Mouse (Mus musculus): ENCODE results near the gene Ran. TPM values are rescaled to one million over a fixed set of nuclear protein-coding genes. Genes with fewer than 3 reads are reported as not detected.

Ran gene
- polyA plus RNA-seq, 1 experiment from 2014 or later: 437 TPM

DNA sequence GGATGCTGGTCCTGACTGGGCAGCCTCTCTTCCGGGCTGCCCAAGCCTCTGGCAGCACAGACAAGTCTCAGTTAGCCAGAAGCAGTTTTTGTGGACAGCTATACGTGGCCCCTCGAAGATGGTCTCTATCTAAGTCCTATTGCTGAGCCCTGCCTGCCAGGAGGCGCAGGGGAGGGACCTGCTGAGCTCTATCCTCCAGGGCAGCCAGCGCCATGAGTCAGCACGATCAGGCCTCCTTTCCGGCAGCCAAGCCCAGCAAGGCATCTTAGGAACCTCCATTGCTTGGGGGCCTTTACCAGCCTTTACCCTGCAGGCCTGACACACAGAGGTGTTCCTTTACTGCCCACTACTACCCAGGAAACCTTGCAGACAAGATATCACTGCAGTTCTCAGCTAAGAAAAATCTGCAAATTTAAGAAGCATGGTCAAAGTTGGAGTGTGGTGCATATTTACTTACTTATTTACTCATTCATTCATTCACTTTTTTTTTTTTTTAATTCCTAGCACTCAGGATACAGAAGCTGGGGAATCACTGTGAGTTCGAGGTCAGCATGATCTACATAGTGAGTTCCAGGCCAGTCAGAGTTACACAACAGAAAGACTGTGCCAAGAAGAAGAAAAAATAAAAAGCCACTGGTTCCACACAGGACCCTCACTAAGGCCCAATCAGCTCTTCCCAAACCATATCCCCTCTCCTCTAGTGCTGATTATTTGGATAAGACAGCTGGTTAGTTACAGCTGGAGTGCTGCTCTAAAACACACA lies 19.0 kb upstream of the Ran start:
- no peak overlapping the region for H3K4me2 ChIP-seq (replicated peaks)
- H3K4me1 ChIP-seq: peaks cover 25% of the 10 kb centered on the region; the same call in 1 of the 2 replicates
- no peaks in the 10 kb centered on the region for H3K9me3 ChIP-seq (replicated peaks)
- no peak overlapping the region for H3K4me3 ChIP-seq (replicated peaks)
- peaks cover 28% of the 10 kb centered on the region for H3K36me3 ChIP-seq
- no peak for ATAC-seq (ENCODE audit: insufficient number of reproducible peaks, low FRiP score, low TSS enrichment, low read depth)
- H3K27me3 ChIP-seq: no peaks in the 10 kb centered on the region
- no peak overlapping the region for H3K9ac ChIP-seq
- H3K27ac ChIP-seq (replicated peaks): no peak overlapping the region
- whole genome bisulfite sequencing: 41% methylated on average over 8 of the region's 8 CpGs

GRCm38 (mm10) chr5:129002571-129003011 lies 17.3 kb upstream of the Ran start:
- WGBS: 52% methylated on average over 14 of the region's 14 CpGs
- 0 out of 2 replicates have a peak, but pooled peaks have one; percentile 19 for ATAC-seq (ENCODE audit: insufficient number of reproducible peaks, low FRiP score, low TSS enrichment, low read depth)
- peaks cover 23% of the 10 kb centered on the region for H3K36me3 ChIP-seq
- H3K4me3 ChIP-seq (replicated peaks): no peak overlapping the region
- no peak overlapping the region for H3K9ac ChIP-seq
- peaks cover 35% of the 10 kb centered on the region for H3K4me1 ChIP-seq
- no peaks in the 10 kb centered on the region for H3K27me3 ChIP-seq
- peak overlapping the region; percentile 34; the same call in 1 of the 2 replicates for H3K27ac ChIP-seq (replicated peaks)
- no peak overlapping the region for H3K4me2 ChIP-seq (replicated peaks)
- H3K9me3 ChIP-seq (replicated peaks): no peaks in the 10 kb centered on the region

DNA sequence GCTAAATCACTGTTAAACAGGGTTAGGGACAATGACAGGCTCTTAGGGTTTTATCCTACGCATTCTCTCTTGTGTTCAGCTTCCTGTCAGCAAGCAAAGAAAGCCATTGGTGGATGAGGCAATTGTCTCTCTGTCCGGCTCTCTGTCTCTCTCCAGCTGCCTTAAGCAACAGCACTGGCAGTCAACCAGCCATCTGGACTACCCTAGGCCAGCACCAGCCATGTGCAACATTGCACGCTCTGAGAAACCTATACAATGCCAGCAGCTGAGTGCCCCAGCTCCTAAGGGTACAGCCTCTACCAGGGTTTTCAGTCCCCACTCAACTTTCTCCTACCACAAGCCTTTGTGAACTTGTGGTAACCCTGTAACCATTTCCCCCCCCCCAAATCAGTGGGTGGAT lies 14.5 kb upstream of the Ran start:
- Histone ChIP-seq H3K27me3 (no peaks in the 10 kb centered on the region), H3K36me3 (0 out of 2 replicates have a peak, but pooled peaks cover 5% of the 10 kb centered on the region), H3K27ac (replicated peaks) (no peak overlapping the region), H3K9me3 (replicated peaks) (no peaks in the 10 kb centered on the region), H3K4me2 (replicated peaks) (no peak overlapping the region), H3K4me1 (peaks cover 42% of the 10 kb centered on the region), H3K4me3 (replicated peaks) (no peak overlapping the region), H3K9ac (no peak overlapping the region)
- 80% methylated on average over 3 of the region's 3 CpGs for WGBS
- no peak for ATAC-seq (ENCODE audit: insufficient number of reproducible peaks, low FRiP score, low TSS enrichment, low read depth)

GRCm38 (mm10) chr5:129006031-129006788 lies 13.7 kb upstream of the Ran start:
- ATAC-seq (ENCODE audit: insufficient number of reproducible peaks, low FRiP score, low TSS enrichment, low read depth): no peak
- H3K36me3 ChIP-seq: 0 out of 2 replicates have a peak, but pooled peaks cover 5% of the 10 kb centered on the region
- H3K4me1 ChIP-seq: peaks cover 37% of the 10 kb centered on the region
- H3K4me2 ChIP-seq (replicated peaks): 0 out of 2 replicates have a peak overlapping the region, but pooled peaks have one; percentile 4
- H3K27ac ChIP-seq (replicated peaks): no peak overlapping the region
- WGBS: 79% methylated on average over 18 of the region's 18 CpGs
- H3K9me3 ChIP-seq (replicated peaks): no peaks in the 10 kb centered on the region
- H3K27me3 ChIP-seq: no peaks in the 10 kb centered on the region
- H3K4me3 ChIP-seq (replicated peaks): no peak overlapping the region
- no peak overlapping the region for H3K9ac ChIP-seq

DNA sequence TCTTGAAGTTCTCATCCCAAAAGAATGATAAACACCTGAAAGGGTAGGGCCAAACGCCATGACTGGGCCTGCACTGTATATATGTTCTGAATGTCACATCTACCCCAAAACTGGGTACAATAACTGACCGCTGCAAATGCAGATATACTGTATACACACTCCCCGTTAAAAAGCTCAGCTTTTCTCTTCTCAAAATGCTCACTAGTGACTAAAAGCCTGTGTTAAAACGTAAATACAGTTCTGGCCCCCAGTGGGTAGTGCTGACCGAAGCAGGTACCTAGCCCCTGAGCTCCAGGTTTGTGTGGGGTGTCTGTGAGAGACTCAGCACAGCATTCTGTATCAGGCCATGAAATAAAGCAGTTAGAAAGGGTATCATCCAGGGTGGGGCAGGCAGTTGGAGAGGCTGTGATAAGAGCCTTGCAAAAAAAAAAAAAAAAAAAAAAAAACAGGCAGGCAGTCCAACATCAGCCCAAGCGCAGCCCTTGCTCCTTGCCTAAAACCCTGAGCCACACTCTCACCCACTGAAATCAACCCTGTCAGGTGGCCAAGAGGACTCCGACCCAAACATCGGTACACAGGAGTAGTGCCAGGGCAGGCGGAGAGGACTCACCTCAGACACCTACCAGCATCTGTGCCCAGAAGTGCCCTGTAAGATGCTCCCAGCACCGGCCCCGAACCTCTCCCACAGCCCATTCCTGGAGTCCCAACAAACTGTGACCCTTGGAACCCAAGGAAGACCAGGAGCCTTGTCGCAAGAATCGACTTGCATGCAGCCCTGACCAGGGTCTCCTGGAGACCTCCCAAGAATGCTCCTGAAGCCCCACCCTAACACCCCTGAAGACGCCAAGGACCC lies 12.5 kb upstream of the Ran start:
- peaks cover 27% of the 10 kb centered on the region for H3K4me1 ChIP-seq
- H3K4me3 ChIP-seq (replicated peaks): peak overlapping the region; percentile 67
- no peak overlapping the region for H3K27ac ChIP-seq (replicated peaks)
- peak overlapping the region; percentile 71 for H3K4me2 ChIP-seq (replicated peaks)
- 55% methylated on average over 14 of the region's 14 CpGs for WGBS
- H3K27me3 ChIP-seq: no peaks in the 10 kb centered on the region
- 0 out of 2 replicates have a peak, but pooled peaks cover 5% of the 10 kb centered on the region for H3K36me3 ChIP-seq
- peak overlapping the region; percentile 59; the same call in 1 of the 2 replicates for H3K9ac ChIP-seq
- no peaks in the 10 kb centered on the region for H3K9me3 ChIP-seq (replicated peaks)
- no peak for ATAC-seq (ENCODE audit: insufficient number of reproducible peaks, low FRiP score, low TSS enrichment, low read depth)

GRCm38 (mm10) chr5:129008008-129008407 lies 11.9 kb upstream of the Ran start:
- peak; percentile 49; the same call in 1 of the 2 replicates for ATAC-seq (ENCODE audit: insufficient number of reproducible peaks, low FRiP score, low TSS enrichment, low read depth)
- Histone ChIP-seq H3K4me2 (replicated peaks) (peak overlapping the region; percentile 71), H3K4me1 (peaks cover 22% of the 10 kb centered on the region), H3K27ac (replicated peaks) (peak overlapping the region; percentile 24; the same call in 1 of the 2 replicates), H3K36me3 (0 out of 2 replicates have a peak, but pooled peaks cover 5% of the 10 kb centered on the region), H3K4me3 (replicated peaks) (peak overlapping the region; percentile 67), H3K9ac (peak overlapping the region; percentile 59), H3K9me3 (replicated peaks) (no peaks in the 10 kb centered on the region), H3K27me3 (no peaks in the 10 kb centered on the region)
- 2% methylated on average over 18 of the region's 18 CpGs for WGBS

DNA sequence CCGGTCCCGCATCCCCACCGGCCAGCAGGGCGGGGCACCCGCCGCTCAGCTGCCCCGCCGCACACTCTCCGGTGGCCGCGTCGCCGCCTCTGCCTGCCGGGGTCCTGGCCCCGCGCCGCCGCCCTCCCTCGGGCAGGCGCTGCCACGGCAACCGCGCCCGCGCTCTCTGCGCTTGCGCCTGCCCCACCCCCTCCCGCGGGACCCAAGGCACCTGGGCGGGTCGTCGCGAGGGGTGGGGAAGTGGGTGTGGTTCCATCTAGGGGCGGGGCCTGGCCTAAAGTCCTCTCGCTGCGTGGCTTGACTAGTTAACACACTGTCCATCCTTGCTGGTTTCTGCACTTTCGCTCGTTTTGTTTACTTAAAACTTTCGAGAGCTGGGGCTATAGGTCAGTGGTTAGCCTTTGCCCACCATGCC lies 11.4 kb upstream of the Ran start, which contains the start of gene Stx2:
Gene Stx2 (minus strand): TSS at position 163 of the 415 bp plus-strand sequence.
- peaks cover 22% of the 10 kb centered on the region for H3K4me1 ChIP-seq
- under 1% methylated on average over 39 of the region's 39 CpGs for WGBS
- H3K9ac ChIP-seq: peak within 1 kb of the TSS; percentile 59
- H3K36me3 ChIP-seq: 0 out of 2 replicates have a peak, but pooled peaks cover 5% of the 10 kb centered on the region
- peak within 1 kb of the TSS; percentile 24; the same call in 1 of the 2 replicates for H3K27ac ChIP-seq (replicated peaks)
- H3K4me3 ChIP-seq (replicated peaks): peak within 1 kb of the TSS; percentile 67
- ATAC-seq (ENCODE audit: insufficient number of reproducible peaks, low FRiP score, low TSS enrichment, low read depth): peak; percentile 88
- peak within 1 kb of the TSS; percentile 71 for H3K4me2 ChIP-seq (replicated peaks)
- no peaks in the 10 kb centered on the region for H3K9me3 ChIP-seq (replicated peaks)
- H3K27me3 ChIP-seq: no peaks in the 10 kb centered on the region

DNA sequence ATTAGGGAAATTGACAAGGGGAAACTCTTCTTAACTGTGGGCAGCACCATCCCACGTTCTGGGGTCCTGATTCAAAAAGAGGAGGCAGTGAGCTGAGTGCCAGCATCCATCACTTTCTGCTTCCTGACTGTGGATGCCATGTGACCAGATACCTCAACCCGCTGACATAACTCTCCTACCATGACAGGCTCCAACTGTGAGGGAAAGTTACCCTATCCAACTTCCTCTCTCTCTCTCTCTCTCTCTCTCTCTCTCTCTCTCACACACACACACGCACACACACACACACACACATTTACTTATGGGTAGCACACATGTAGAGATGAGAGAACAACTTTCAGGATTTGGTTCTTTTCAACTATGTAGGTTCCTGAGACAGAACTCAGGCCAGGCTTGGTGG lies 10.3 kb upstream of the Ran start:
- 0 out of 2 replicates have a peak, but pooled peaks cover 5% of the 10 kb centered on the region for H3K36me3 ChIP-seq
- no peaks in the 10 kb centered on the region for H3K9me3 ChIP-seq (replicated peaks)
- ATAC-seq (ENCODE audit: insufficient number of reproducible peaks, low FRiP score, low TSS enrichment, low read depth): no peak
- H3K4me1 ChIP-seq: peaks cover 22% of the 10 kb centered on the region
- H3K27ac ChIP-seq (replicated peaks): no peak overlapping the region
- H3K9ac ChIP-seq: no peak overlapping the region
- WGBS: 82% methylated on average over 3 of the region's 3 CpGs
- H3K27me3 ChIP-seq: no peaks in the 10 kb centered on the region
- no peak overlapping the region for H3K4me3 ChIP-seq (replicated peaks)
- no peak overlapping the region for H3K4me2 ChIP-seq (replicated peaks)

DNA sequence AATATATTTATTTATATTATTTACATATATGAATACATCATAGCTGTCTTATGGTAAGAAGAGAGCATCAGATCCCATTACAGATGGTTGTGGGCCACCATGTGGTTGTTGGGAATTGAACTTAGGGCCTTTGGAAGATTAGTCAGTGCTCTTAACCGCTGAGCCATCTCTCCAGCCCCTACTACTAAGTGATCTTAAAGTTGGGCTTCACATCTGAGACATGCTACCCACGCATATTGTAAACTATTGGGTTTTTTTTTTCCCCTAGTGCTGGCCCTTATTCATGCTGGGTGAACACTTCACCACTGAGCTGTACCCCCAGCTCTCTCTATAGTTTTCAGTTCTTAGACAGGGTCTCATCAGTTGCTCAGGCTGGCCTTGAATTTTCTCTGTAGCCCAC lies 8.9 kb upstream of the Ran start:
- Histone ChIP-seq H3K4me2 (replicated peaks) (no peak overlapping the region), H3K4me1 (peaks cover 17% of the 10 kb centered on the region), H3K27ac (replicated peaks) (no peak overlapping the region), H3K9ac (no peak overlapping the region), H3K9me3 (replicated peaks) (no peaks in the 10 kb centered on the region), H3K4me3 (replicated peaks) (no peak overlapping the region), H3K36me3 (no peaks in the 10 kb centered on the region), H3K27me3 (no peaks in the 10 kb centered on the region)
- ATAC-seq (ENCODE audit: insufficient number of reproducible peaks, low FRiP score, low TSS enrichment, low read depth): no peak
- WGBS: 86% methylated on average over 2 of the region's 2 CpGs

- WGBS: 77% methylated on average over 3 of the region's 3 CpGs
- Histone ChIP-seq H3K36me3 (no peaks in the 10 kb centered on the region), H3K9me3 (replicated peaks) (no peaks in the 10 kb centered on the region), H3K27ac (replicated peaks) (no peak overlapping the region), H3K9ac (no peak overlapping the region), H3K4me3 (replicated peaks) (no peak overlapping the region), H3K4me1 (0 out of 2 replicates have a peak, but pooled peaks cover 3% of the 10 kb centered on the region), H3K27me3 (no peaks in the 10 kb centered on the region), H3K4me2 (replicated peaks) (no peak overlapping the region)
- no peak for ATAC-seq (ENCODE audit: insufficient number of reproducible peaks, low FRiP score, low TSS enrichment, low read depth)
These were observed 4.8 kb upstream of the Ran start for GRCm38 (mm10) chr5:129015020-129015419.
